Mouse (Mus musculus): ENCODE data around the gene Ccrl2.

Gene Ccrl2

DNA sequence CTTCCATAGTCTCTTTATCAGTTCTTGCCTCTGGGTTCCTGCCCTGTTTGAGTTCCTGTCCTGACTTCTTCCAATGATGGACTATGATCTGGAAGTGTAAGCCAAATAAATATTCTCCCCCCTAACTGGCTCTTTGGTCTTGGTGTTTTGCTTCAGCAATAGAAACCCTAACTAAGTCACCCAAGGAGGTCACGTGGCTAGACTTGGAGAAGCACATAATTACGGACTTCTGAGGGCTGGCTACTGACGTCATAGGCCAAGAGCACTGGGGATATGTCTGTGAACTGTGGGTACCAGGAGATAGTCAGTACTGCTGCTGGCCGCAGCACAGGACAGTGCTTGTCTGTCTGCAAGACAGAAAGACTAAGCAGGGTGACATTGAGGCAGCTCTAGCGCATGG, 24.4 kb upstream of the Ccrl2 start:
- Histone ChIP-seq H3K27me3 (ENCODE audit: control insufficient read depth, insufficient read depth, low read length, poor library complexity, severe bottlenecking) (no peaks in the 10 kb centered on the region), H3K36me3 (ENCODE audit: control insufficient read depth, insufficient read depth, low read length, poor library complexity, severe bottlenecking) (no peaks in the 10 kb centered on the region)
- no peak for DNase-seq (ENCODE audit: low read depth, low spot score)

DNA sequence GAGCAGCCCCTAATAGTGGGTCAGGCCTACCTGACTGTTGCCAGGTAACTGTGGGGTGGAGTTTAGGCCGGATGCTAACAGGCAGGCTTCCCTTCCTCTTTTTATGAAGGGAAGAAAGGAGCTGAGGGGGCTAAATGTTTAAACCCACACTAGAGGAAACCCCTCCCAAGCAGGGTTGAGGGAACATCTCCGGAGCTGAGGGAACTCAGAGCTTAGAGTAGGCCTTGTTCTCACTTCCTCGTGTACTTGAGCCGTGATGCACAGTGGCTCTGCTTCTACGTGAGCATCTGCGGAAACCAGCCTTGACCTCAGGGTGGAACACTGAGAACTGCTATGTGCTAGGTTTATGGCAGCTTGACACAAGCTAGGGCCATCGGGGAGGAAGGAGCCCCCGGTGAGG, 23.5 kb upstream of the Ccrl2 start:
- H3K36me3 ChIP-seq (ENCODE audit: control insufficient read depth, insufficient read depth, low read length, poor library complexity, severe bottlenecking): no peaks in the 10 kb centered on the region
- DNase-seq (ENCODE audit: low read depth, low spot score): no peak
- no peaks in the 10 kb centered on the region for H3K27me3 ChIP-seq (ENCODE audit: control insufficient read depth, insufficient read depth, low read length, poor library complexity, severe bottlenecking)

- peak; percentile 44 for DNase-seq (ENCODE audit: low read depth, low spot score)
- Histone ChIP-seq H3K27me3 (ENCODE audit: control insufficient read depth, insufficient read depth, low read length, poor library complexity, severe bottlenecking) (no peaks in the 10 kb centered on the region), H3K36me3 (ENCODE audit: control insufficient read depth, insufficient read depth, low read length, poor library complexity, severe bottlenecking) (no peaks in the 10 kb centered on the region)
These were observed 20.4 kb upstream of the Ccrl2 start for GRCm38 (mm10) chr9:111077745-111078144.

DNA sequence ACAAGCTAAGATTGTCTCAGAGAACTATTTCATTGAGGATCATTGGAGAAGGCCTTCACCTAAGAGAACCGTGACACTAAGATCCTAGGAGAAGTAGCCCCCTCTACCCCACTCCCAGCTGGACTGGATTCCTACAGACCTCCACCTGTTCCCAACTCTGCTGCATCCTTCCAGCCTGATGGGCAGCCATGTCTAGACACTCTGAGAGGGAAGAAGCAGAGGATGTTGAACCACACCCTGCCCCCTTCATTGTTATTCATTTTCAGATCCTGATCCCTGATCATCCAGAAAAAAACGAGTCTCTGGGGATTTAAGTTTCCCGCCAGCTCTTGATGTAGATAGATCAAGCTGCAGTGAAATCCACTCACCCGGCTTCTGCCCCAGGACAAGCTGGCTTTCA, 15.7 kb upstream of the Ccrl2 start:
- no peaks in the 10 kb centered on the region for H3K27me3 ChIP-seq (ENCODE audit: control insufficient read depth, insufficient read depth, low read length, poor library complexity, severe bottlenecking)
- H3K36me3 ChIP-seq (ENCODE audit: control insufficient read depth, insufficient read depth, low read length, poor library complexity, severe bottlenecking): no peaks in the 10 kb centered on the region
- DNase-seq (ENCODE audit: low read depth, low spot score): no peak

- peak; percentile 41 for DNase-seq (ENCODE audit: low read depth, low spot score)
- no peaks in the 10 kb centered on the region for H3K36me3 ChIP-seq (ENCODE audit: control insufficient read depth, insufficient read depth, low read length, poor library complexity, severe bottlenecking)
- no peaks in the 10 kb centered on the region for H3K27me3 ChIP-seq (ENCODE audit: control insufficient read depth, insufficient read depth, low read length, poor library complexity, severe bottlenecking)
These were observed 14.9 kb upstream of the Ccrl2 start for GRCm38 (mm10) chr9:111072175-111072574.

DNA sequence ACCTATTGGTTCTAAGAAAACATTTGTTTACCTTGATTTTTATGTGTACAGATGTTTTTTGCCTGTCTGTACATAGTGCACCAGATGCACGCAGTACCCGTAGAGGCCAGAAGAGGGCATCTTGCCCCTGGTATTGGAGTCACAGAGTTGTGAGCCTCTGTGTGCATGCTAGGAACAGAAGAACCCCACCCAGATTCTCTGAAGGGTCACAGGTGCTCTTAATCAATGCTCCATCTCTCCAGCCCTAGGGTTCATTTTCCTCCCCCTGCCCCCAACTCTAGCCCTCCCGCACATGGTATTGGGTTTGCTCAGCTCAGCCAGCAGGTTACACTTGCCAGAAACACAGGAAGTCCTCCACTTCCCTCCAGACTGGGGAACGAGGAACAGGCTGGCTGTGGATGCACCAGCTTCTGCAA, 13.2 kb upstream of the Ccrl2 start:
- peak; percentile 65 for DNase-seq (ENCODE audit: low read depth, low spot score)
- H3K27me3 ChIP-seq (ENCODE audit: control insufficient read depth, insufficient read depth, low read length, poor library complexity, severe bottlenecking): no peaks in the 10 kb centered on the region
- no peaks in the 10 kb centered on the region for H3K36me3 ChIP-seq (ENCODE audit: control insufficient read depth, insufficient read depth, low read length, poor library complexity, severe bottlenecking)

DNA sequence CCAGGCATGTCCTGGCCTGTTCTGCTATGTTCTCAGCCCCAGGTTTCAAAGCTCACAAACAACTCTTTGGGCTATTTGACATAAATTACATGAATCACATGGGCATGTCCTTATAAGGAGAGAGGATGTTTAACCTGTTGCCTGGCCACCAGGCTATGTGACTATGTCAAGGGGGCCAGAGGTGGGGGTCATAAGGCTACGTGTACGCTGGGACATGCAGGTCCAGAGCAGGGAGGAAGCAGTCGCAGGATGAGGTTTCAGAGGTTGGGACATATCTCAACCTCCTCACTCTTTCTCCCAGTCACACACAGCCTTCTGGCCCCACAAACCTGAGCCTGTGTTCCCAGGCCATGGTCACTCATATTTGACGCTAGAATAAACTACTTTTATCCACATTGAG, 9.7 kb upstream of the Ccrl2 start:
- H3K27me3 ChIP-seq (ENCODE audit: control insufficient read depth, insufficient read depth, low read length, poor library complexity, severe bottlenecking): no peaks in the 10 kb centered on the region
- H3K36me3 ChIP-seq (ENCODE audit: control insufficient read depth, insufficient read depth, low read length, poor library complexity, severe bottlenecking): no peaks in the 10 kb centered on the region
- DNase-seq (ENCODE audit: low read depth, low spot score): no peak

DNA sequence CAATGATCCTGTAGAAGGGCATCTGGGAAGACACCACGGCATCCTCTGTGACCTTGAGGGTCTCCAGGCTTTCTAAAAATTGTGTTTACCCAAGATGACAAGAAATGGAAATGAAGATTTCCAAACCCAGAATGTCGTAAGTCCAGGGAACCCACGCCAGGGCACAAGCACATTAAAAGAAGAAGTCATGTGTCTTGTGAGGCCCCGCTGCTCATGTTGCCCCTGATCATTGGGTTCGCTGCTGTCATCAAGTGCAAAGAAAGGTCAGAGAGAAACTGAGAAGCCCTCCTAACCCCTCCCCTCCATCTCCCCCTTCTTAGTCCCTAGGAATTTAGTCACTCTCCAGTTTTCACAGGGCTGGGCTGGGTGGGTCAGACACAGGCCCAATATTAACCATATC, 5.5 kb upstream of the Ccrl2 start:
- H3K27me3 ChIP-seq (ENCODE audit: control insufficient read depth, insufficient read depth, low read length, poor library complexity, severe bottlenecking): no peaks in the 10 kb centered on the region
- no peak for DNase-seq (ENCODE audit: low read depth, low spot score)
- H3K36me3 ChIP-seq (ENCODE audit: control insufficient read depth, insufficient read depth, low read length, poor library complexity, severe bottlenecking): no peaks in the 10 kb centered on the region

DNA sequence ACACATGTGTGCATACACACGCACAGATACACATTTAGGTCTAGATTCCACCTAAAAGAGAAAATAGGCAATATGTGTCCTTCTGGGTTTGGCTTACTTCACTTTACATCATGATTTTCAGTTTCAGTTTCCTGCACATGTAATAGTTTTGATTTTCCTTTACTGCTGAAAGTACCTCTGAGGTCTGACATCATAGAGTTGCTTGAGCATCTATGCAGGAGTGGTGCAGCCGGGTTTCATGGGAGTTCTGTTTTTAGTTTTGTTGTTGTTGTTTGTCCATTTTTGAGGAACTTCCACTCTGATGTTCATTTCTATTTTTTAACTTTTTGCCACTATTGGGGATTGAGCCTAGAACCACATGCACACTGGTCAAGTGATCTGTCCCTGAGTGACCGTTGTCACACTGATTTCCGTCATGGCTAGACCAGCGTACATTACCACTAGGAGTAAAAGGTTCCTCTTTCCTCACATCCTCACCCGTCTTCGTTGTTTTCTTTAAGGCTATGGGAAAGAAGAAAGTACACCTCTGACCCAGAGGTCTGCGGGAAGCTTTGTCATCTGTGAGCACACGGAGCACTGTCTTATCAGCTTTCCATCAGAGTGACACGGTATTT, 1.7 kb upstream of the Ccrl2 start:
- peak; percentile 52 for DNase-seq (ENCODE audit: low read depth, low spot score)
- Histone ChIP-seq H3K36me3 (ENCODE audit: control insufficient read depth, insufficient read depth, low read length, poor library complexity, severe bottlenecking) (no peaks in the 10 kb centered on the region), H3K27me3 (ENCODE audit: control insufficient read depth, insufficient read depth, low read length, poor library complexity, severe bottlenecking) (no peaks in the 10 kb centered on the region)

GRCm38 (mm10) chr9:111057544-111058370, 438 bp upstream of the Ccrl2 start:
- peak; percentile 46 for DNase-seq (ENCODE audit: low read depth, low spot score)
- Histone ChIP-seq H3K36me3 (ENCODE audit: control insufficient read depth, insufficient read depth, low read length, poor library complexity, severe bottlenecking) (no peaks in the 10 kb centered on the region), H3K27me3 (ENCODE audit: control insufficient read depth, insufficient read depth, low read length, poor library complexity, severe bottlenecking) (no peaks in the 10 kb centered on the region)

GRCm38 (mm10) chr9:111056519-111056797, 861 bp downstream of the Ccrl2 start:
- Histone ChIP-seq H3K27me3 (ENCODE audit: control insufficient read depth, insufficient read depth, low read length, poor library complexity, severe bottlenecking) (no peaks in the 10 kb centered on the region), H3K36me3 (ENCODE audit: control insufficient read depth, insufficient read depth, low read length, poor library complexity, severe bottlenecking) (no peaks in the 10 kb centered on the region)
- DNase-seq (ENCODE audit: low read depth, low spot score): no peak

DNA sequence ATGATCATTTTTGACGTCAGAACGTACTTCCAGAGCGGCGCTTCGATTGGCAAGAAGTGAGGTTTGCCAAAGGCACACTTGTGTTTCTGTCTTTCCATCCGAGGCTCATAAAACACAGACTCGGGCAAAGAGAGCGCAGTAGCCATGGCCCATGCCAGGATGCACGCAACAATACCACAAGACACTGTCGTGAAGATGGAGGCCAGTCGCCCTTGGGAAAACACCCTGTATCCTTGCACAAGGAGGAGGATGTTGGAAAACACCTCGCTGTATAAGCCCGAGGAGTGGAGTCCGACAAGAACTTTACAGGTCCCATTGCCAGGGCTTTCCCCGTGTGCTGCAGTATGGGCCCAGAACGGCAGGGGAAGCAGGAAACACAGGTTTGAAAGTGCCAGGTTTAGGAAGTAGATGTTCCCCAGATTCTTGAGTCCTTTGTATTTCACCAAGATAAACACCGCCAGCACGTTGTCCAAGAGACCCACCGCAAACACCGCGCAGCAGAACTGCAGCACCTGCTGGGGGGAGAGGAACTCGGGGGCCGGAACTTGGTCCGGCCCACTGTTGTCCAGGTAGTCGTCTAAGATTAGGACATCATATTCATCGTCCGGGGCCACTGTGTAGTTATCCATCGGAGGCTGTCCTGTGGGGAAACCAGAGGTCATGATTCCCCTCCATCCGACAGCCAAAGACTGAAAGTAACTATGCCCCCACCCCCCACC, 1.4 kb downstream of the Ccrl2 start:
- H3K27me3 ChIP-seq (ENCODE audit: control insufficient read depth, insufficient read depth, low read length, poor library complexity, severe bottlenecking): no peaks in the 10 kb centered on the region
- no peaks in the 10 kb centered on the region for H3K36me3 ChIP-seq (ENCODE audit: control insufficient read depth, insufficient read depth, low read length, poor library complexity, severe bottlenecking)
- no peak for DNase-seq (ENCODE audit: low read depth, low spot score)

- no peaks in the 10 kb centered on the region for H3K27me3 ChIP-seq (ENCODE audit: control insufficient read depth, insufficient read depth, low read length, poor library complexity, severe bottlenecking)
- no peaks in the 10 kb centered on the region for H3K36me3 ChIP-seq (ENCODE audit: control insufficient read depth, insufficient read depth, low read length, poor library complexity, severe bottlenecking)
- no peak for DNase-seq (ENCODE audit: low read depth, low spot score)
These were observed 2.4 kb downstream of the Ccrl2 start for GRCm38 (mm10) chr9:111054923-111055322.

- Histone ChIP-seq H3K36me3 (ENCODE audit: control insufficient read depth, insufficient read depth, low read length, poor library complexity, severe bottlenecking) (no peaks in the 10 kb centered on the region), H3K27me3 (ENCODE audit: control insufficient read depth, insufficient read depth, low read length, poor library complexity, severe bottlenecking) (no peaks in the 10 kb centered on the region)
- no peak for DNase-seq (ENCODE audit: low read depth, low spot score)
These were observed 8.9 kb downstream of the Ccrl2 start for GRCm38 (mm10) chr9:111048452-111048851.

- no peaks in the 10 kb centered on the region for H3K36me3 ChIP-seq (ENCODE audit: control insufficient read depth, insufficient read depth, low read length, poor library complexity, severe bottlenecking)
- DNase-seq (ENCODE audit: low read depth, low spot score): peak; percentile 13
- no peaks in the 10 kb centered on the region for H3K27me3 ChIP-seq (ENCODE audit: control insufficient read depth, insufficient read depth, low read length, poor library complexity, severe bottlenecking)
These were observed 10.1 kb downstream of the Ccrl2 start for GRCm38 (mm10) chr9:111047266-111047665.
